Mouse (Mus musculus) liver, embryonic 14.5 days (tissue): Measurements from ENCODE around the gene Vmp1.

Experiments used
- CTCF ChIP-seq: IDR thresholded peaks from 2 replicates; pipeline ENCODE4 v1.5.1; 2016; ENCODE audit warnings: antibody characterized with exemption, low read depth, control low read depth
- EP300 ChIP-seq: IDR thresholded peaks from 2 replicates; pipeline ENCODE4 v1.6.1; 2016; ENCODE audit warnings: antibody characterized with exemption, low read depth

GRCm38 (mm10) chr11:86680729-86681128 lies 2.9 kb downstream of the Vmp1 start:
- TF ChIP-seq CTCF (no peak), EP300 (no peak)
